Mouse (Mus musculus): ENCODE measurements around the gene Gmpr.
"Not testable (repeated sequence)": the region's sequence is repeated elsewhere in the genome, so short reads cannot be mapped to it uniquely, and the experiment has no call there.

Gene Gmpr

DNA sequence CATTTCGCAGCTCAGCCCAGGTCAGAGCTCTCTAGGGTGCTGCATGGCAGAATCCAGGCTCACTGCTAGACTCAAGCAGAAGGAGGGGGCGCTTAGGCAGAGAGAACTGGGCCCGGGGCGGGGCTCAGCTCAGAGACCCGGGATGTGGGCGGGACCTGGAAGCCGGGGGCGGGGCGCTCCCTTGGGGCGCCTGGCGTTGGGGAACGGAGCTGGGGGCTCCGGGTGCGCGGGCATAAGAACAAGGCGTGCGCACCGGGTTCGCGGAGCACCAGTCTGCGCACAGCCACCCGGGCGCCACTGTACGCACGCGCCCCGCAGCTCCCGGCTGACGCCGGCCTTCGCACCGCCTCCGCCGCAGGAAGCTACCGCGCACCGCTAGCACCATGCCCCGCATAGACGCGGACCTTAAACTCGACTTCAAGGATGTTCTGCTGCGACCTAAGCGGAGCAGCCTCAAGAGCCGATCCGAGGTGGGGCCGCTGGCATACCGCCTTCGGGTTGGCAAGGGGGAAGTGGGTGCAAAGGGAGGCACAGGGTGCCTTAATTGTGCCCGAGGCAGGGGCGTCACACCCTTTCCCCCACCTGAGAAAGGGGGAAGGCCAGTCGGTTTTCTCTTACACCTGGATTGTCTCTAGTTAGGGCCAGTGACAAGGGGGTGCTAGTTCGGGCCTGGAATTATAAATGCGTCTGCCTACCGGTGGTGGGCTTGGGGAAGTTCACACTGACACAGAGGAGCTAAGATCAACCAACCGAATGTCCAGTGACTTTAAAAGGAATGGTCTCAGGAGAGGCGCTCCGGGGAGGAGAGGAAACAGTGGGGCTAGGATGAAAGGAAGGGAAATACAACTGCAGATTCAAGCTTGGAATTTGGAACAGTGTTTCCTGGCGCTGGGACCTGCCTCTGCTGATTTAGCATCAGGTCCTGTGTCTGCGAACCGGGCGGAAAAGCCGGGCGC lies at the start of gene Gmpr:
Gene Gmpr (plus strand): TSS at position 171 of the 956 bp plus-strand sequence.
- DNase-seq = peak; percentile 85

DNA sequence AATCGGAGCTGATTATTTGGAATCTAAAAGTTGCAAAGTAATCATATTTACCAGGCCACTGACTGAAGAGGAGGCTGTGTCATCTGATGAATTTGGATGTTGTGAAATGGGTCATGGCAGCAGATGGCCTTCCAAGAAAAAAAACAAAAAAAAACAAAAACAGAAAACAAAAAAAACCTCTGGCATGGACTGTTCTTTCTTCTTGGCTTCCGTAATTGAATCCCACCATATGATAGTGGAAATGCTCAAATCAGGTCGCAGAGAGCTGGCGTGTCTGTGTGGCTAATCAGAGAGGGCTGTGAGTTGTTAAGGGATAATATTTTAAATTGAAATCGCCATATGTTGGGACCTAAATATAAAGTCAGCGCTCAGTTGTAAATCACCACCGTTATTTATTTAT lies 49.8 kb upstream of the Gmpr start:
- DNase-seq = no peak

DNA sequence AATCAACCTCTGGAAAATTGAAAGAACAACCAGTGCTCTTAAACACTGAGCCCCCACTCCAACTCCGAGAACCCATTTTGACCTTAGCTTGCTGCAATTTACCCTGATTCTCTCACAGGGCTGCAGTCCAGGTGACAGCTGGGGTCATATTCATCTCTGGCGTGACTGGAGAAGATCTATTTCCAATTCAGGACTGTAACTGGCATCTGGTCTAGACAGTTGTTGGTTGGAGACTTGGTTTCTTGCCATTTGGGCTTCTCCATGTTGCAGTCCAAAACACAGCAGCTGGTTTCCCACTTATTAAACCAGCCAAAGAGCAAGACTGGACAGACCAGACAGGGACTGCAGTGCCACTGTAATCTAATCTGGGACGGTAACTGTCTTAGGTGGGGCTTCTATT lies 47.1 kb upstream of the Gmpr start:
- no peak for DNase-seq

- DNase-seq = no peak
Observed at GRCm38 (mm10) chr13:45461370-45461958, 45.8 kb upstream of the Gmpr start.

GRCm38 (mm10) chr13:45465616-45466015 lies 41.6 kb upstream of the Gmpr start:
- no peak for DNase-seq

GRCm38 (mm10) chr13:45466031-45466519 lies 41.2 kb upstream of the Gmpr start:
- DNase-seq = no peak

GRCm38 (mm10) chr13:45468751-45469150 lies 38.5 kb upstream of the Gmpr start:
- DNase-seq = no peak

- peak; percentile 43 for DNase-seq
Observed at GRCm38 (mm10) chr13:45469481-45470301, 37.6 kb upstream of the Gmpr start.

DNA sequence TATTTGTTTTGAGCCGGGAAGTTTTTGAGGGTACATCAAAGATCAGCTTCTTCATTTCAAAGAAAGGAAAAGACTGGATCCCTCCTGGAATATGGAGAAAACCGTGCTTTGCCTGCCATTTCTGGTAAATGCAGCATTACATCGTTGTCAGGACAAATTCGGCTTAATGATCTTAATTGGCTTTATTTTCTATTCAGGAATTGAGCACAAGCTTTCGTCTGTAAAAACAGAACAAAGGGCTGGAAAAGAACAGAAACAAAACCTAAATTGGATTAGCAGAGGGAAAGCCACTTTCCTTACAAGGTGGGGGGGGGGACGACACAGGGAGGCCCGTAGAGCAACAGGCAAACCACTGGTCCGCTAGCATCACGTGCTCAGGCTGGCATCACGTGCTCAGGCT lies 33.9 kb upstream of the Gmpr start:
- no peak for DNase-seq

DNA sequence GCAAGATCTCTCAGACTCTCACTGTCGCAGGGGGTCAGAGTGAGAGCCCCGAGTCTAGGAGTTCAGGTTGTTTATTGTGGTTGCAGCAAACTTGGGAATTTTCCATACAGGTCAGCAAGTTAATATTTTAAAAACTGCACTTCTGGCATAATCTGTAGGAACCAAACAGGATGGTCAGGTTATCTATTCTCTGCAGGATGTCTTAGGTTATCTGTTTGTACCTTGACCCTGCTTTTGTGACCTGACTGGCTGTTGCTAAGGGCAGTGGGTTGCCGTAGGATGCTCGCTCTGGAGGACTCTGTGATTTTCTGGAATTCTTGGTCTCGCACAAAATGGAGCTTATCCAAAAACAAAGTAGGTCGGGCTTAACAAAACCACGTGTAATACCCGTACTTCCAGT lies 31.9 kb upstream of the Gmpr start:
- no peak for DNase-seq

- DNase-seq = peak; percentile 80
Observed at GRCm38 (mm10) chr13:45477183-45477582, 30.1 kb upstream of the Gmpr start.

- no peak for DNase-seq
Observed at GRCm38 (mm10) chr13:45479951-45480350, 27.3 kb upstream of the Gmpr start.

DNA sequence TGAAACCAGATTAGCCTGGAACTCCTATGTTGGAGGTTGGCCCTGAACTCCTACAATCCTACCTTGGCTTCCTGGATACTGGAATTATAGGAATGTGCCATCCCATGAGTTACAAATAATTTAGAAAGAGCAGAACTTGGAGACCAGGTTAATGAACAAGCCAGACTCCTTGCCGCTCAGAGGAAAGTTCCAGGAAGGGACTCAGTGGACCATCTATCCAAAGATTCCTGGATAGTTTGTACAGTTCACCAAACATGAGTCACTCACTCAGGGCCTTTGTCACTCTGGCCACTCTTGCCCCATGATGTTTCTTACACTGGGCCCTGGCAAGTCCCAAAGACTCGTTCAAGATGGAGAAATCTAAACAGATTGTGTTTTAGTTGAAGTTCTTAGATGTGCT lies 24.0 kb upstream of the Gmpr start:
- no peak for DNase-seq

- not testable (repeated sequence) for DNase-seq
Observed at GRCm38 (mm10) chr13:45483949-45484348, 23.3 kb upstream of the Gmpr start.

GRCm38 (mm10) chr13:45485602-45486001 lies 21.6 kb upstream of the Gmpr start:
- DNase-seq = no peak

DNA sequence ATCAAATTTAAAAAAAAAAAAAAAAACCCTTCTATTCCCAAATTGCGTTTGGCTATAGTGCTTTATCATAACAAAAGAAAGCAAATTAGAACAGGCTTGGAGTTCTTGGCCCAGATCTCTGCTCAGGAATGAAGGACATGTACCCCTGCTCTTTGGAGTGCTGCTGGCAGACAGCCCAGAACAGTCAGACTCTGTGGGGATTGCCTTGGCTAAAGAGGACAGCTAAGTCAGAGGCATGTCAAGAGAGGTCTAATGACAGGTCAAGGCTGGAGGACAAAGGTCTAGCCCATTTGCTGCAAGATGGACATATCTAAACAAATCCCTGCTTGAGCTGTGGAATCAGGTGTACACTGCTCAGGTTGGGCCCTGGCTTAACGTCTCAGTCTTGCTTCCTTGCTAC lies 20.6 kb upstream of the Gmpr start:
- DNase-seq = peak; percentile 82

- no peak for DNase-seq
Observed at GRCm38 (mm10) chr13:45491991-45492732, 15.1 kb upstream of the Gmpr start.

DNA sequence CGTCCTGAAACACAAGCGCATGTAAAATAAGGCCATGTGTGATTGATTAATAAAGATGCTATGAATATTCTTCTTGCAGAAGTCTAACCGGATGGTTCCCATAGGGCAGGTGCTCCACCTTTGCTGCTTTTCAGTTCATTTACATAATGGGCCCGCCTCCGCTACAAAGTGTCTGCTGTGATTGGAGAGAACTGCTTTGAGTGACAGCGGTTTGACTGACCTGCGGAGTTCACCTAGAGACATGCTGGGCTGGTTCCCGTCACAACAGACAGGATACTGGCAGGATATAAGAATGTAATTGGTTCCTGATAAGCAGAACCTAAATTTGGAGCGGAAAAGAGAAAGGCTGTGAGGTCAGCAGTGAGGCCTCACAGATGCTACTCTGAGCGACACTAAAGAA lies 13.4 kb upstream of the Gmpr start:
- DNase-seq = no peak

DNA sequence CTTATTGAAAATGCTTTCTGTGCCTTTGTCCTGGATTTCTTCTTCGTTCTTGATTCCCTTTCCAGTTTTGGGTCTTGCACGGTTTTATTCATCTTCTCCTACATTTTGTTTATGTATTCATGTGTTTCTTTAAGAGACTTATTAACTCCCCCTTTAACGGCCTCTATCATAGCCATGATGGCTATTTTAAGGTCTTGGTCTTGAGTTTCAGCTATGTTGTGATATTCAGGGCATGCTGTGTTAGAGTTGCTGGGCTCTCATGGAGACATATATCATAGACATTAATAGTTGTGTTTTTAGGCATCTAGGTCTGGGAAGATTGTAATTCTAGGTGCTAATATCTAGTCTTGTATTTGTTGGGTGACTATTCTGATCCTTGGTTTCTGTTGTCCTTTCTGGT lies 8.6 kb upstream of the Gmpr start:
- DNase-seq = no peak

DNA sequence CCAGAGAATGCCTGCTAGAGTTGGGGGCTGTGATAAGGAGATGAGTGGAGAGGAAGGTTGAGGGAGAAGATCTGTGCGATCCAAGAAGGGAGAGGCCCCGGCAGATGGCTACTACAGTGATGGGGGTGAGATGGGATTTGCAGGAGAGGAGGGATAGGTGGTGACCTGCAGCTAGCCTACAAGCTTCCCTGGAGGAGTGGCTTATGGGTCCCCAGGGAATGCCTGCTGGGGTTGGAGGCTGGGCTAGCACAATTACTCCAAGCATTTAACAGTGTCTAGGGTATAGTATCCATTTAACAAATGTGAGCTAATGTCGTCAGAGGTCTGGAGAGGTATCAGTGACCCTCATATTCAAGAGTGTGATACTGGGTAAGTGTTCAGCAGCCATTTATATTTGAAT lies 7.9 kb upstream of the Gmpr start:
- DNase-seq = no peak

- no peak for DNase-seq
Observed at GRCm38 (mm10) chr13:45499906-45500305, 7.3 kb upstream of the Gmpr start.

GRCm38 (mm10) chr13:45502791-45503190 lies 4.5 kb upstream of the Gmpr start:
- DNase-seq = no peak

- DNase-seq = no peak
Observed at GRCm38 (mm10) chr13:45505546-45505945, 1.7 kb upstream of the Gmpr start.
